Comparison of ENCODE assay signal across 7 mouse cellular contexts in genomic region chr9:106892552-106892875, GRCm38 (mm10). TPM values are rescaled to one million over a fixed set of nuclear protein-coding genes. Genes with fewer than 3 reads are reported as not detected.
DNase-seq lines count a peak whose midpoint lies in the region; ATAC-seq and TF ChIP-seq lines count a peak whose summit lies in the region.

No protein-coding gene starts in this region.

- peak overlapping the region; percentile 89 for H3K27ac ChIP-seq in liver, adult 2 months (replicated peaks; ENCODE audit: insufficient read depth, low read depth, low read length)
- peak overlapping the region; percentile 91 for H3K27ac ChIP-seq in embryonic facial prominence, embryonic 14.5 days (replicated peaks; ENCODE audit: low read depth, low read length)
- peak overlapping the region; percentile 86 for H3K27ac ChIP-seq in intestine, embryonic 16.5 days (ENCODE audit: low read length)
- peak overlapping the region; percentile 91 for H3K27ac ChIP-seq in neural tube, embryonic 14.5 days (ENCODE audit: low read depth, low read length)

- peak overlapping the region; percentile 72 for H3K4me3 ChIP-seq in liver, adult 2 months (ENCODE audit: insufficient read depth, low read depth, low read length)
- H3K4me3 ChIP-seq in embryonic facial prominence, embryonic 14.5 days (ENCODE audit: low read depth, low read length), result peak overlapping the region; percentile 87
- peak overlapping the region; percentile 95 for H3K4me3 ChIP-seq in intestine, embryonic 16.5 days (ENCODE audit: low read length)
- peak overlapping the region; percentile 90 for H3K4me3 ChIP-seq in neural tube, embryonic 14.5 days (ENCODE audit: low read depth, low read length)

- no peaks in the 10 kb centered on the region for H3K27me3 ChIP-seq in liver, adult 2 months (ENCODE audit: control insufficient read depth, insufficient read depth, low read length)
- no peaks in the 10 kb centered on the region for H3K27me3 ChIP-seq in embryonic facial prominence, embryonic 14.5 days (replicated peaks; ENCODE audit: control insufficient read depth, insufficient read depth, low read length)
- no peaks in the 10 kb centered on the region for H3K27me3 ChIP-seq in intestine, embryonic 16.5 days (replicated peaks; ENCODE audit: control insufficient read depth, insufficient read depth, low read length)
- H3K27me3 ChIP-seq in neural tube, embryonic 14.5 days (ENCODE audit: control insufficient read depth, insufficient read depth, low read length), result no peaks in the 10 kb centered on the region

- peak overlapping the region; percentile 87 for H3K4me2 ChIP-seq in embryonic facial prominence, embryonic 14.5 days (ENCODE audit: low read depth, low read length)
- H3K4me2 ChIP-seq in intestine, embryonic 16.5 days (ENCODE audit: low read depth, low read length), result peak overlapping the region; percentile 87
- peak overlapping the region; percentile 89 for H3K4me2 ChIP-seq in neural tube, embryonic 14.5 days (ENCODE audit: low read depth, low read length)

- peaks cover 22% of the 10 kb centered on the region for H3K4me1 ChIP-seq in liver, adult 2 months (ENCODE audit: control insufficient read depth, insufficient read depth, low read length)
- peaks cover 15% of the 10 kb centered on the region for H3K4me1 ChIP-seq in embryonic facial prominence, embryonic 14.5 days (ENCODE audit: control insufficient read depth, insufficient read depth, low read length)
- H3K4me1 ChIP-seq in intestine, embryonic 16.5 days (ENCODE audit: control insufficient read depth, insufficient read depth, low read length), result peaks cover 26% of the 10 kb centered on the region
- peaks cover 18% of the 10 kb centered on the region for H3K4me1 ChIP-seq in neural tube, embryonic 14.5 days (ENCODE audit: control insufficient read depth, insufficient read depth, low read length)

- DNase-seq in liver, adult 2 months (ENCODE audit: extremely low read depth, low read depth, low spot score), result no peak
- no peak for DNase-seq in liver
- DNase-seq in embryonic facial prominence, embryonic 14.5 days (ENCODE audit: low spot score), result no peak
- DNase-seq in adrenal gland, postnatal 14 days, result no peak
- no peak for DNase-seq in kidney, postnatal 14 days

- no peaks in the 10 kb centered on the region for H3K9me3 ChIP-seq in embryonic facial prominence, embryonic 14.5 days (ENCODE audit: control insufficient read depth, low read length)
- no peaks in the 10 kb centered on the region for H3K9me3 ChIP-seq in intestine, embryonic 16.5 days (ENCODE audit: control insufficient read depth, low read length)
- H3K9me3 ChIP-seq in neural tube, embryonic 14.5 days (ENCODE audit: control insufficient read depth, low read length), result no peaks in the 10 kb centered on the region

- H3K9ac ChIP-seq in liver, adult 2 months (ENCODE audit: low read depth, low read length), result peak overlapping the region; percentile 74
- peak overlapping the region; percentile 77 for H3K9ac ChIP-seq in embryonic facial prominence, embryonic 14.5 days (ENCODE audit: low read depth, low read length)
- peak overlapping the region; percentile 84 for H3K9ac ChIP-seq in intestine, embryonic 16.5 days (ENCODE audit: low read depth, low read length)
- H3K9ac ChIP-seq in neural tube, embryonic 14.5 days (replicated peaks; ENCODE audit: low read depth, low read length), result peak overlapping the region; percentile 75

- peaks cover 24% of the 10 kb centered on the region for H3K36me3 ChIP-seq in liver, adult 2 months (ENCODE audit: control insufficient read depth, insufficient read depth, low read length)
- H3K36me3 ChIP-seq in embryonic facial prominence, embryonic 14.5 days (ENCODE audit: control insufficient read depth, insufficient read depth, low read length), result peaks cover 31% of the 10 kb centered on the region
- peaks cover 8% of the 10 kb centered on the region for H3K36me3 ChIP-seq in intestine, embryonic 16.5 days (ENCODE audit: control insufficient read depth, insufficient read depth, low read length)
- peaks cover 29% of the 10 kb centered on the region for H3K36me3 ChIP-seq in neural tube, embryonic 14.5 days (ENCODE audit: control insufficient read depth, insufficient read depth, low read length)

- 0% methylated on average over 9 of the region's 9 CpGs for WGBS in liver, adult 2 months
- WGBS in embryonic facial prominence, embryonic 14.5 days, result 0% methylated on average over 9 of the region's 9 CpGs
- 2% methylated on average over 9 of the region's 9 CpGs for WGBS in intestine, embryonic 16.5 days
- 0% methylated on average over 9 of the region's 9 CpGs for WGBS in neural tube, embryonic 14.5 days

- no peak for TF ChIP-seq POLR2A in liver, adult 2 months (IDR thresholded peaks at IDR 0.05; ENCODE audit: extremely low read depth, insufficient read depth, low read length)

- no peak for TF ChIP-seq CTCF in liver, adult 2 months (IDR thresholded peaks at IDR 0.05; ENCODE audit: low read depth, low read length)

- H3K79me2 ChIP-seq in liver, adult 2 months (ENCODE audit: control insufficient read depth, insufficient read depth, low read length), result peaks cover 6% of the 10 kb centered on the region; the same call in 1 of the 2 replicates

- no peak for ATAC-seq in embryonic facial prominence, embryonic 14.5 days (ENCODE audit: low read depth)
- no peak for ATAC-seq in intestine, embryonic 16.5 days
- no peak for ATAC-seq in neural tube, embryonic 14.5 days (ENCODE audit: low read depth)

RNA-seq across cellular contexts. Expression of gene Manf, which starts 0.7 kb away (rescaled TPM):
- 78.2 and 102 TPM in 2 replicates for total RNA-seq in liver, adult 2 months (2014; rRNA removed)
- polyA plus RNA-seq in liver, adult 2 months (2012; rRNA removed), result 43.1 and 74.6 TPM in 2 replicates
- polyA plus RNA-seq in embryonic facial prominence, embryonic 14.5 days (2014; fragmentation: Nextera tagmentation; extraction: Ambion mirVana), result 275 and 308 TPM in 2 replicates
- polyA plus RNA-seq in intestine, embryonic 16.5 days (2015; fragmentation: Nextera tagmentation; extraction: Ambion mirVana), result 354 and 382 TPM in 2 replicates
- polyA plus RNA-seq in neural tube, embryonic 14.5 days (2014; fragmentation: Nextera tagmentation; extraction: Ambion mirVana), result 165 and 166 TPM in 2 replicates
- total RNA-seq in adrenal gland, postnatal 14 days (2021), result 207 and 234 TPM in 2 replicates

RNA-seq across cellular contexts. Expression of gene Rbm15b, which starts 5.3 kb away (rescaled TPM):
- total RNA-seq in liver, adult 2 months (2014; rRNA removed), result 4.9 and 5.8 TPM in 2 replicates
- polyA plus RNA-seq in liver, adult 2 months (2012; rRNA removed), result 4.5 and 4.8 TPM in 2 replicates
- polyA plus RNA-seq in embryonic facial prominence, embryonic 14.5 days (2014; fragmentation: Nextera tagmentation; extraction: Ambion mirVana), result 16.6 and 17.2 TPM in 2 replicates
- 3.5 and 3.7 TPM in 2 replicates for polyA plus RNA-seq in intestine, embryonic 16.5 days (2015; fragmentation: Nextera tagmentation; extraction: Ambion mirVana)
- polyA plus RNA-seq in neural tube, embryonic 14.5 days (2014; fragmentation: Nextera tagmentation; extraction: Ambion mirVana), result 20.0 and 22.1 TPM in 2 replicates
- 27.5 and 29.8 TPM in 2 replicates for total RNA-seq in adrenal gland, postnatal 14 days (2021)
